Mouse (Mus musculus): ENCODE measurements around the gene Gm9573. TPM values are rescaled to one million over a fixed set of nuclear protein-coding genes. Genes with fewer than 3 reads are reported as not detected.
A peak's percentile ranks its signal among the peaks of the same experiment; 100 is the strongest.

Gm9573 gene
- polyA plus RNA-seq, 1 experiment from 2014 or later = not detected

DNA sequence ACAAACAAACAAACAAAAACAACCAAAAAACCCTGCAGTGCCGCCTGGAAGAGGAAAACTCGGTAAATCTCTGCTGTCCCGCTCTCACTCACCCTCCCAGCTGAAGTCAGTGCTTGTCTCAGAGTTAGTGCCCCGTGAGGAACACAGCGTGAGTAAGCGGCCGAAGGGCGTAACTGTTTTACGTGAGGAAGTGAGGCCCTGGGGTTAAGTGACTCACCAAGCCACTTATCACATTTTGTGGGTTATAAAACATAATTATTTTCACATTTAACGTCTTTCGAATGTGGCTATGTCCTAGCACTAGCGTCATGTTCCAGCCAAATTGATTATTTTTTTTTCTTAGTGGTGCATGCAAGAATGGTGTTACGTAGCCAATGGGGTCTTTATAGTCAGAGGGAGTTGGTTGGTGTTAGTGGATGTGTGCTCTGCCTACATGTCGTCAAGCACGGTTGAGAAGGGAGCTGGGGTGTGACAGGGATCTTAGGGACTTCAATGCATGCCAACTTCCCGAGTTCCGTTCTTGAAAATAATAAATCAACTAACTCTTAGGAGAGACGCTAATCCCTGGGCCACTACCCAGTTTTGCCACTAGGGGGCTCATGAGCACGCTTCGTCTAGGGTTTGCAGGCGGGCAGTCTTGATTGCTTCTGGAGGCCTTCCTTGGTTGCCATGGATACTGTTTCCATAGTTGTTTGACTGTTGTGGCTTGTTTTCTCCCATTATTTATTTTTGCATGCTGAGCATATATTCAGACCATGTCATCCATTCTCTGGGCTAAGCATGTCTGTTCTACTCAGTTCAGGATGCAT, 35.8 kb downstream of the Gm9573 start:
- H3K4me3 ChIP-seq (ENCODE audit: low read depth, low read length) = no peak overlapping the region
- ATAC-seq (peak; percentile 82), DNase-seq (ENCODE audit: low spot score) (peak; percentile 89)
- no peak overlapping the region for H3K27ac ChIP-seq (ENCODE audit: low read depth, low read length)
- WGBS = 65% methylated on average over 21 of the region's 21 CpGs
- H3K9me3 ChIP-seq (replicated peaks; ENCODE audit: control insufficient read depth, low read length) = no peaks in the 10 kb centered on the region
- no peaks in the 10 kb centered on the region for H3K27me3 ChIP-seq (replicated peaks; ENCODE audit: control insufficient read depth, insufficient read depth, low read length)
- no peaks in the 10 kb centered on the region for H3K4me1 ChIP-seq (ENCODE audit: control insufficient read depth, insufficient read depth, low read length)
- no peak overlapping the region for H3K4me2 ChIP-seq (ENCODE audit: low read length)
- H3K36me3 ChIP-seq (ENCODE audit: control insufficient read depth, insufficient read depth, low read length) = no peaks in the 10 kb centered on the region
- no peak overlapping the region for H3K9ac ChIP-seq (ENCODE audit: low read length)

GRCm38 (mm10) chr17:35588387-35588786, 38.0 kb downstream of the Gm9573 start:
- 8% methylated on average over 4 of the region's 4 CpGs for WGBS
- no peaks in the 10 kb centered on the region for H3K36me3 ChIP-seq (ENCODE audit: control insufficient read depth, insufficient read depth, low read length)
- H3K4me1 ChIP-seq (ENCODE audit: control insufficient read depth, insufficient read depth, low read length) = no peaks in the 10 kb centered on the region
- no peak for DNase-seq (ENCODE audit: low spot score)
- H3K4me3 ChIP-seq (ENCODE audit: low read depth, low read length) = no peak overlapping the region
- H3K9me3 ChIP-seq (replicated peaks; ENCODE audit: control insufficient read depth, low read length) = no peaks in the 10 kb centered on the region
- H3K4me2 ChIP-seq (ENCODE audit: low read length) = no peak overlapping the region
- H3K27me3 ChIP-seq (replicated peaks; ENCODE audit: control insufficient read depth, insufficient read depth, low read length) = no peaks in the 10 kb centered on the region
- H3K27ac ChIP-seq (ENCODE audit: low read depth, low read length) = no peak overlapping the region
- no peak overlapping the region for H3K9ac ChIP-seq (ENCODE audit: low read length)
- no peak for ATAC-seq

GRCm38 (mm10) chr17:35587291-35587690, 39.1 kb downstream of the Gm9573 start:
- Histone ChIP-seq H3K9ac (ENCODE audit: low read length) (no peak overlapping the region), H3K27ac (ENCODE audit: low read depth, low read length) (no peak overlapping the region), H3K4me1 (ENCODE audit: control insufficient read depth, insufficient read depth, low read length) (no peaks in the 10 kb centered on the region), H3K36me3 (ENCODE audit: control insufficient read depth, insufficient read depth, low read length) (no peaks in the 10 kb centered on the region), H3K27me3 (replicated peaks; ENCODE audit: control insufficient read depth, insufficient read depth, low read length) (no peaks in the 10 kb centered on the region), H3K4me2 (ENCODE audit: low read length) (no peak overlapping the region), H3K4me3 (ENCODE audit: low read depth, low read length) (no peak overlapping the region), H3K9me3 (replicated peaks; ENCODE audit: control insufficient read depth, low read length) (no peaks in the 10 kb centered on the region)
- DNase-seq (ENCODE audit: low spot score) (no peak), ATAC-seq (no peak)
- 96% methylated on average over 1 of the region's 1 CpGs for WGBS

DNA sequence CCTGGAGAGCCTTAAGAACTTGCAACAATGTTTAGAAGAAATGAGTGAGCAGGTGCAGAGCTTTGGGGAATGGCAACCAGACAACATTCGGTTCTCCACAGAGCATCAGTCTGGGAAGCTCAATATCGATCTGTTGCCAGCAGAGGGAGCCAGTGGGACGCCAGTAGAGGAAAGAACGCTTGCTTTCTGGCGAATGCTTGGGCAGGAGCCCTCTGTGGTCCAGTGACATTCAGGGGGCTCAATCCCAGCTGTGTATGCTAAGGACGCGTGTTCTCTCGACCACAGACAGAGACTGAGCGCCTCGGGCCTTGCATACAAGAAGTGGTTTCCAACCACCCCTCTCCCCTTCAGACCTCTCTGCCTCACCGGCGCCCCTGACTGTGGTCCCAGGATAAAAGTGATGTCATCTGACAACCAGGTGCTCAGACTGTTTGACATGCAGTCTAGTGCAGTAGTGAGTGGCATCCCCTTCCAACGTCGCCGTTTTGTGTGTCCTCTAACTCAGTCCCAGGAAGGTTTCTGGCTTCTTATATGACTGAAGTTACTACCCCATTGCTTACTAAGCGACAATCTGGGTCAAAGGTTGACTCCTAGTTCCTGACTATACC, 42.0 kb downstream of the Gm9573 start:
- no peak overlapping the region for H3K9ac ChIP-seq (ENCODE audit: low read length)
- H3K9me3 ChIP-seq (replicated peaks; ENCODE audit: control insufficient read depth, low read length) = no peaks in the 10 kb centered on the region
- no peaks in the 10 kb centered on the region for H3K36me3 ChIP-seq (ENCODE audit: control insufficient read depth, insufficient read depth, low read length)
- no peak overlapping the region for H3K27ac ChIP-seq (ENCODE audit: low read depth, low read length)
- DNase-seq (ENCODE audit: low spot score) (peak; percentile 94), ATAC-seq (peak; percentile 40; the same call in 1 of the 2 replicates)
- 18% methylated on average over 16 of the region's 16 CpGs for WGBS
- peak overlapping the region; percentile 29; the same call in 1 of the 2 replicates for H3K4me2 ChIP-seq (ENCODE audit: low read length)
- H3K4me3 ChIP-seq (ENCODE audit: low read depth, low read length) = no peak overlapping the region
- H3K27me3 ChIP-seq (replicated peaks; ENCODE audit: control insufficient read depth, insufficient read depth, low read length) = no peaks in the 10 kb centered on the region
- no peaks in the 10 kb centered on the region for H3K4me1 ChIP-seq (ENCODE audit: control insufficient read depth, insufficient read depth, low read length)

GRCm38 (mm10) chr17:35582900-35583299, 43.5 kb downstream of the Gm9573 start:
- DNase-seq (ENCODE audit: low spot score) (no peak), ATAC-seq (no peak)
- Histone ChIP-seq H3K4me3 (ENCODE audit: low read depth, low read length) (no peak overlapping the region), H3K4me1 (ENCODE audit: control insufficient read depth, insufficient read depth, low read length) (no peaks in the 10 kb centered on the region), H3K36me3 (ENCODE audit: control insufficient read depth, insufficient read depth, low read length) (no peaks in the 10 kb centered on the region), H3K9ac (ENCODE audit: low read length) (no peak overlapping the region), H3K27ac (ENCODE audit: low read depth, low read length) (no peak overlapping the region), H3K4me2 (ENCODE audit: low read length) (no peak overlapping the region), H3K9me3 (replicated peaks; ENCODE audit: control insufficient read depth, low read length) (no peaks in the 10 kb centered on the region), H3K27me3 (replicated peaks; ENCODE audit: control insufficient read depth, insufficient read depth, low read length) (no peaks in the 10 kb centered on the region)
- 96% methylated on average over 1 of the region's 1 CpGs for WGBS

DNA sequence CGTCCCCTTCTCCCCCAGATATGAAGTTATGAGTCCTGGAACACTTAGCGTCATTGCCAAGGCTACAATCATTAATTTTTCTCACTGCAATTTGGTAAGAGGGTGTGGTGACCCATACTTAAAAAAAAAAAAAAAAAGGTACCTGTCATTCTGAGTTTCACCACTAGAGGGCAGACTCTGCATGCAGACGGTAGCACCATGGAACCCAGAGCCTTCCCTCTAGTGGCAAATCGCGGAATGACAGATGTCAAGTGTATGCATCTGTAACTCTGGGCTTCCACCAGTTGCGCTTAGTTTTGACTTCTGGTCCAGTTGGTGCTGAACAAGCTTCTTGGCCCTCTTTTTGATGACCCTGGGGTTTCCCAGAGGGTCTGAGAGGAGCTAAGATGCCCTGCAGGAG, 48.2 kb downstream of the Gm9573 start:
- no peak overlapping the region for H3K9ac ChIP-seq (ENCODE audit: low read length)
- no peak overlapping the region for H3K4me3 ChIP-seq (ENCODE audit: low read depth, low read length)
- H3K9me3 ChIP-seq (replicated peaks; ENCODE audit: control insufficient read depth, low read length) = no peaks in the 10 kb centered on the region
- H3K27me3 ChIP-seq (replicated peaks; ENCODE audit: control insufficient read depth, insufficient read depth, low read length) = no peaks in the 10 kb centered on the region
- WGBS = 11% methylated on average over 6 of the region's 6 CpGs
- DNase-seq (ENCODE audit: low spot score) (peak; percentile 84), ATAC-seq (no peak)
- no peak overlapping the region for H3K4me2 ChIP-seq (ENCODE audit: low read length)
- no peak overlapping the region for H3K27ac ChIP-seq (ENCODE audit: low read depth, low read length)
- H3K36me3 ChIP-seq (ENCODE audit: control insufficient read depth, insufficient read depth, low read length) = no peaks in the 10 kb centered on the region
- H3K4me1 ChIP-seq (ENCODE audit: control insufficient read depth, insufficient read depth, low read length) = no peaks in the 10 kb centered on the region

DNA sequence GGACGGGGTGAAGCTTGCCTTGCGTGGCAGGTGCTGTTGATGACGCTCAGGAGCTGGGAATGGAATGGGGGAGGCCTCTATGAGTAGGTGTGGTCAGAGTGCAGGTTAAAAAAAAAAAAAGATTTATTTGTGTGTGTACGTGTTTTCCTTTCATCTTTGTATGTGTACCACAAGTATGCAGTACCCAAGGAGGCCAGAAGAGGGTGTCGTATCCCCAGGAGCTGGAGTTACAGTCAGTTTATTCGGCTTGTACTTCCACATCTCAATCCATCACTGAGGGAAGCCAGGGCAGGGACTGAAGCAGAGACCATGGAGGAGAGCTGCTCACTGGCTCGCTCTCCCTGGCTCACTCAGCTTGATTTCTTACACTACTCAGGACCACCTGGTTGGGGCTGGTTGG, 55.0 kb downstream of the Gm9573 start:
- H3K4me3 ChIP-seq (ENCODE audit: low read depth, low read length) = no peak overlapping the region
- H3K9me3 ChIP-seq (replicated peaks; ENCODE audit: control insufficient read depth, low read length) = no peaks in the 10 kb centered on the region
- H3K27ac ChIP-seq (ENCODE audit: low read depth, low read length) = no peak overlapping the region
- H3K9ac ChIP-seq (ENCODE audit: low read length) = no peak overlapping the region
- WGBS = 94% methylated on average over 7 of the region's 7 CpGs
- peaks cover 4% of the 10 kb centered on the region; the same call in 1 of the 2 replicates for H3K4me1 ChIP-seq (ENCODE audit: control insufficient read depth, insufficient read depth, low read length)
- no peak overlapping the region for H3K4me2 ChIP-seq (ENCODE audit: low read length)
- DNase-seq (ENCODE audit: low spot score) = no peak
- H3K36me3 ChIP-seq (ENCODE audit: control insufficient read depth, insufficient read depth, low read length) = no peaks in the 10 kb centered on the region
- H3K27me3 ChIP-seq (replicated peaks; ENCODE audit: control insufficient read depth, insufficient read depth, low read length) = peaks cover 4% of the 10 kb centered on the region; the same call in 1 of the 2 replicates
- ATAC-seq = no peak

DNA sequence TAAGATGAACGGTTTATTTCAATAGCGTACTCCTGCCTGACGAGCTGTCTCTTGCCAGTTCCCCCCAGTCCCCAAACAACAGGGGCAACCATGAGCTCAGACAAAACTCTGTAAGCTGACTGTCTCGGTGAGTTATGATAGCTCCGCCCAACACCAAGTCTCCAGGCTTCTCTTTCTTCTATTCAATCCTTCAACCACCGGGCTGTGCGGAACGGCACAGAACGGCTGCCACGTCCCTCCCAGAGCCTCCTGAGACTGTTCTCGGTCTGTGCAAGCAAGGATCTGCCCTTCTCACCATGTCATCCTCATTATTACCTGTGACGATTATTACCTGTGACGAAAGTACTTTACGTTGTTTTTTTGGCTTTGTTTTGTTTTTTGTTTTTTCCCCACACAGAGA, 55.6 kb downstream of the Gm9573 start:
- no peaks in the 10 kb centered on the region for H3K36me3 ChIP-seq (ENCODE audit: control insufficient read depth, insufficient read depth, low read length)
- no peak overlapping the region for H3K27ac ChIP-seq (ENCODE audit: low read depth, low read length)
- DNase-seq (ENCODE audit: low spot score) = no peak
- no peak for ATAC-seq
- no peak overlapping the region for H3K4me3 ChIP-seq (ENCODE audit: low read depth, low read length)
- no peaks in the 10 kb centered on the region for H3K9me3 ChIP-seq (replicated peaks; ENCODE audit: control insufficient read depth, low read length)
- peaks cover 4% of the 10 kb centered on the region; the same call in 1 of the 2 replicates for H3K4me1 ChIP-seq (ENCODE audit: control insufficient read depth, insufficient read depth, low read length)
- H3K9ac ChIP-seq (ENCODE audit: low read length) = no peak overlapping the region
- WGBS = 75% methylated on average over 14 of the region's 14 CpGs
- peaks cover 4% of the 10 kb centered on the region; the same call in 1 of the 2 replicates for H3K27me3 ChIP-seq (replicated peaks; ENCODE audit: control insufficient read depth, insufficient read depth, low read length)
- no peak overlapping the region for H3K4me2 ChIP-seq (ENCODE audit: low read length)
